Mouse (Mus musculus) megakaryocyte, embryonic 14.5 days (primary cell): ENCODE data around the gene Apoc4.

Experiments
- FLI1 ChIP-seq: IDR thresholded peaks from 2 replicates; pipeline ENCODE4 v1.6.1; 2012; ENCODE audit warnings: low read length, inconsistent platforms, mixed read lengths
- GATA1 ChIP-seq: IDR thresholded peaks from 3 replicates; pipeline ENCODE4 v1.6.1; 2012; ENCODE audit warnings: mixed read lengths, low read length, inconsistent platforms, borderline replicate concordance

DNA sequence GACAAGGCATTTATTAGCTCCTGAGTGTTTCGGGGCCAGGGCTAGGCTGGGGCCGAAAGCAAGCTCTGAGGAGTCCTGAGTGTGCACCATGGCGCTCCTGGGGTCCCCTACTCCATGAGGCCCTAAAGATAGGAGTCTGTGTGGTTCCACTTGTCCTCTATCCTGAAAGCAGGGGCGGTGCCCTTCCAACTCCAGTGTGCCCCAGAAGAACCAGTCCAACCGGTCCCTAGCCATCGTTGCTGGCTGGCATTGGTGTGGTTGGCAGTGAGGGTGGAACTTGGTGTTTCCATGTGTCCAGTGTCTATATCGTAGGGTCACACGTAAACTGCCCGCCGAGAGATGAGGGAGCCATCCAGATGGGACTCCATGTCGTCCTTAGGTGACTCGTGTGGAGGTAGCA is 42.9 kb upstream of the Apoc4 start:
- TF ChIP-seq GATA1 (no peak), FLI1 (no peak)
